Mouse (Mus musculus) gastrocnemius, postnatal 14 days (tissue): ENCODE results near the gene Lrch2. TPM values are rescaled to one million over a fixed set of nuclear protein-coding genes. Genes with fewer than 3 reads are reported as not detected.
A peak's percentile ranks its signal among the peaks of the same experiment; 100 is the strongest.
"Not testable (repeated sequence)": the region's sequence is repeated elsewhere in the genome, so short reads cannot be mapped to it uniquely, and the experiment has no call there.

Source experiments
- DNase-seq: peaks from one replicate; pipeline ENCODE4 v3.0.0; 2021; ENCODE audit warnings: mixed read lengths
- intact Hi-C: fragments of 180-260 bp; cut with DNase I; formaldehyde crosslinking; loops from one replicate; pipeline ENCODE4 v1.15.1; 2025; ENCODE audit warnings: low total_unique reads
- long read RNA-seq, 2 experiments: library from polyadenylated mRNA; stranded (forward); transcript quantifications; one replicate each; pipeline ENCODE4 v2.0.0; 2021
- total RNA-seq, 2 experiments: library from RNA; stranded (reverse); gene quantifications; 2 replicates each; pipeline ENCODE4 v1.2.3; 2021

Gene Lrch2
- 1 to 10 TPM; 2.6 to 2.8 TPM for total RNA-seq
- long read RNA-seq, experiment 1, full-length matches to known transcripts = 1 of 1 reads
- long read RNA-seq, experiment 1, partial matches to known transcripts = 0 of 1 reads
- long read RNA-seq, experiment 1, other reads (novel, unspliced or antisense) = 0 of 1 reads
- long read RNA-seq, experiment 2 = 0 reads

- DNase-seq = peak; percentile 32
- intact Hi-C loops = no loop called here
Measured at GRCm38 (mm10) chrX:147553421-147554201, at the start of gene Lrch2. Gene Lrch2 (minus strand): TSS chrX:147554081.

GRCm38 (mm10) chrX:147540934-147541870 is 12.7 kb downstream of the Lrch2 start:
- intact Hi-C loops = no loop called here
- no peak for DNase-seq

GRCm38 (mm10) chrX:147538377-147538776 is 15.5 kb downstream of the Lrch2 start:
- intact Hi-C loops = no loop called here
- no peak for DNase-seq

GRCm38 (mm10) chrX:147537117-147537516 is 16.8 kb downstream of the Lrch2 start:
- intact Hi-C loops, DNase-seq: not testable (repeated sequence)

GRCm38 (mm10) chrX:147535616-147536015 is 18.3 kb downstream of the Lrch2 start:
- no peak for DNase-seq
- intact Hi-C loops = no loop called here

GRCm38 (mm10) chrX:147531675-147532074 is 22.2 kb downstream of the Lrch2 start:
- intact Hi-C loops = no loop called here
- DNase-seq = no peak

GRCm38 (mm10) chrX:147527646-147528172 is 26.2 kb downstream of the Lrch2 start:
- intact Hi-C loops = no loop called here
- DNase-seq = no peak

GRCm38 (mm10) chrX:147489551-147489950 is 64.3 kb downstream of the Lrch2 start:
- intact Hi-C loops = no loop called here
- no peak for DNase-seq

GRCm38 (mm10) chrX:147453610-147454009 is 100.3 kb downstream of the Lrch2 start, which contains the start of gene Vmn1r239-ps:
Gene Vmn1r239-ps (minus strand): TSS chrX:147453710.
- intact Hi-C loops, DNase-seq: not testable (repeated sequence)

GRCm38 (mm10) chrX:147443386-147443785 is 110.5 kb downstream of the Lrch2 start:
- no peak for DNase-seq
- intact Hi-C loops = no loop called here

GRCm38 (mm10) chrX:147435400-147435799 is 118.5 kb downstream of the Lrch2 start:
- no peak for DNase-seq
- intact Hi-C loops = no loop called here

GRCm38 (mm10) chrX:147429753-147430152 is 124.1 kb downstream of the Lrch2 start:
- intact Hi-C loops = no loop called here
- no peak for DNase-seq

GRCm38 (mm10) chrX:147429129-147429528 is 124.8 kb downstream of the Lrch2 start, which contains the start of gene Il13ra2:
Gene Il13ra2 (minus strand): TSS chrX:147429192.
- no peak for DNase-seq
- intact Hi-C loops = no loop called here

Other genes starting within 250 kb of the Lrch2 start
- not detected for gene Il13ra2, start 124.9 kb downstream of the Lrch2 start, total RNA-seq
- not detected for gene Vmn1r239-ps, start 100.4 kb downstream of the Lrch2 start, total RNA-seq
- not detected for gene Gm15128, start 211.9 kb upstream of the Lrch2 start, total RNA-seq